Mouse (Mus musculus) cerebellum, adult 2 months (tissue): Measurements from ENCODE around the gene Zfp459.
"Not testable (repeated sequence)": the region's sequence is repeated elsewhere in the genome, so short reads cannot be mapped to it uniquely, and the experiment has no call there.

Experiments used
- CTCF ChIP-seq: fragments of 200-500 bp; IDR thresholded peaks from 2 replicates; pipeline ENCODE4 v1.5.1; 2011; ENCODE audit warnings: low read depth, mild to moderate bottlenecking, control low read depth, low read length, moderate library complexity, borderline replicate concordance; ENCODE audit not compliant: insufficient read depth
- POLR2A ChIP-seq: fragments of 200-500 bp; IDR thresholded peaks from 2 replicates; pipeline ENCODE4 v1.6.1; 2011; ENCODE audit warnings: low read length, control low read depth, borderline replicate concordance; ENCODE audit not compliant: insufficient read depth

- not testable (repeated sequence) for TF ChIP-seq POLR2A, CTCF
Observed at GRCm38 (mm10) chr13:67463506-67464185, 42.4 kb upstream of the Zfp459 start.
